Mouse (Mus musculus) megakaryocyte-erythroid progenitor cell, adult 5-6 weeks (primary cell): Measurements from ENCODE around the gene Fgf15. TPM values are rescaled to one million over a fixed set of nuclear protein-coding genes. Genes with fewer than 3 reads are reported as not detected.
A peak's percentile ranks its signal among the peaks of the same experiment; 100 is the strongest.
"Not testable (repeated sequence)": the region's sequence is repeated elsewhere in the genome, so short reads cannot be mapped to it uniquely, and the experiment has no call there.

Experiments used
- ATAC-seq: replicated peaks from 2 replicates; pipeline ENCODE4 v1.8.0; 2016; ENCODE audit warnings: mild to moderate bottlenecking, inconsistent platforms; ENCODE audit not compliant: severe bottlenecking, poor library complexity, low FRiP score, low TSS enrichment
- total RNA-seq, 2 experiments: library from RNA; stranded (forward) in 1 of 2; stranded (reverse) in 1 of 2; fragments of 200-1000, 215-1000 nt in 1 of 2; fragments of >200 nt in 1 of 2; fragmentation: Nextera tagmentation in 1 of 2; gene quantifications; 2 replicates each; pipeline ENCODE4 v1.2.3; 2014 to 2017

Fgf15 gene
- total RNA-seq, 2 experiments from 2014 or later, result 0.52 TPM; not detected in 1

DNA sequence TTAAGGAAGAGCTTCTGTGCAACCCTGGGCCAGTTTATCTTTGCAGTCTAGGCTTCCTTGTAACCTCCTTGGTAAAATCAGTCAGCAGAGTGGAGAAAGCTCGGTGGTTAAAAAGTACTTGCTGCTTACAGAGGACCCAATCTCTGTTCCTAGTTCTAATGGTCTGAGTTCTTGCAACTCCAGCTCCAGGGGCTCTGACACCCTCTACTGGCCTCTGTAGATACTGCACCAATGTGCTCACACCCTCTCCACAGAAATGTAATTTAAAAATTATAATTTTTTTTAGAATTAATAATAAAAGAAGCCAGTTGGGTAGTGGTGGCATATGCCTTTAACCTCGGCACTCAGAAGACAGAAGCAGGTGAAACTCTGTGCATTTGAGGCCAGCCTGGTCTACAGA lies 8.7 kb upstream of the Fgf15 start:
- ATAC-seq, result 0 out of 2 replicates have a peak, but pooled peaks have one; percentile 63

GRCm38 (mm10) chr7:144888564-144889299 lies 7.6 kb upstream of the Fgf15 start:
- no peak for ATAC-seq

- not testable (repeated sequence) for ATAC-seq
These were observed 5.7 kb upstream of the Fgf15 start for GRCm38 (mm10) chr7:144890661-144891060.

DNA sequence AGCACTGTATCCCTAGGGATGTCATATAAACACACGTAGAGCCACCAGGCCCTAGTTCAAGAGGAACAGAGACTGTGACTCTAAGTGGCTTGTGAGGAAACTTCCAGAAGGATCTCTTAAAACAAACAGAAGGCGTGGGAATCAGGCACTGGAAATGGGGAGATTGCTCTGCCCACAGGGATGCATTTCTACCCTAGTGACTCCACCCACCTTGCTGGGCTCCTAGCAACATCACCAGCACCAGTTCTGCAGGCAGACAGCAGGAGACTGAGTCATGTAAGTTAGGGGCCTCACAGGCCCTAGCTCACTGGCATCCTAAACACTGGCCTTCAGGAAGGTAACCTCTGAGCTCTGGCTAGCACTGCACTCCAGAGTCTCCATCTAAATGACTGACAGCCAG lies 4.5 kb upstream of the Fgf15 start:
- ATAC-seq, result no peak

DNA sequence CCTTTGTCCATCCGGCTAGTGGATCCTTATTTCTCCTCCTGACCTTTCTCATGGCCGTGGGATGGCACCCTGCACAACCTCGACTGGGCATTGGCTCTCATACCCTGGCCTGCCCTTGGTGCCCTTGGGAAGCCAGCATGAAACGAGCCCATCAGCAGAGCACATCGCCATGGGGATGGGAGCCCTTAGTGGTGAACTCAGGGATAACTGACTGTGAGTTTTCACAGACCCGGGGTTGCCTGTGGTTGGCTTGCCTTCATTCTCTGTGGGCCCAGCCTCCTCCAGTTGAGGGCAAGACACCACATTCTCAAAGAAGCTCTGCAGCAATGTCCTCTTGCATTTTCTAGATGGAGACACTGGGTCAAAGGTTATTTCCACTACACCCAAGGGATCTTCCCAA lies 4.0 kb upstream of the Fgf15 start:
- no peak for ATAC-seq

- no peak for ATAC-seq
These were observed 2.1 kb upstream of the Fgf15 start for GRCm38 (mm10) chr7:144894191-144894590.

DNA sequence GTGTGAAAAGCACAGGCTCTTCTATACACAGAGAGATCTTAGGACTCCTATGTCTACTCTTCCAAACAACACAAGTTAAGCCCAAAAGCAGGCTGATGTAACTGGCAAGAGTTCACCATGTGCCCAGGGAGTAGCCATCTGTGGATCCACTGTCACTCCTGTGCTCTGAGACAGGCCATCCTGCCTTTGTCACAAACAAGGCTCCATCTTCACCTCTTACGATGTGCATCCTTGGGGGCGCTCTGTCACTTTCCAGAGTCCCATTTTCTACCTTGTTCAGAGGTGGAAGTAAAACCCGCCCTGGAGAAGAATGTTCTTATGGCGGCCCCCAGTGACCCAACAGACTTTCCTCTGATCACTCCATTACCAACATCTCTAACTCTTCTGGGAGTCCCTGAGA lies 1.6 kb upstream of the Fgf15 start:
- ATAC-seq, result no peak

GRCm38 (mm10) chr7:144895305-144896111 lies 823 bp upstream of the Fgf15 start:
- ATAC-seq, result peak; percentile 78

DNA sequence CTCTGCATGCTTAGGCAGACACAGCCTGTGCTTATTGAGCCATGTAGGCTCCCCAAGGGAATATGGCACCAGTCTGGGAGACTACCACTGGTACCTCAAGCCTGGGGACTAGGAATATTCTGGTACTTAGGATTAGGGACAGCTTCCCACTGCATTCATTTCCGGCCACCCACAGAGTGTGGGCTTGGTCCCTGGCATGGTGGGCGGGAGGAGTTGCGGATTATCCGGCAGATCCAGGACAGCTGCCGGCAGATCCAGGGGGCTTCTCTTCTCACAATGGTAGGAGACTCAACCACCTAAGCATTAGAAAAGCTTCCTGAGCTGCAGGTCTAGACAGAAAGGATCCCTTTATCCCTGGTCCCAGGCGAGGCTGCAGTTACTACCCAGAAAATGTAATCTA lies 2.2 kb downstream of the Fgf15 start:
- ATAC-seq, result no peak

DNA sequence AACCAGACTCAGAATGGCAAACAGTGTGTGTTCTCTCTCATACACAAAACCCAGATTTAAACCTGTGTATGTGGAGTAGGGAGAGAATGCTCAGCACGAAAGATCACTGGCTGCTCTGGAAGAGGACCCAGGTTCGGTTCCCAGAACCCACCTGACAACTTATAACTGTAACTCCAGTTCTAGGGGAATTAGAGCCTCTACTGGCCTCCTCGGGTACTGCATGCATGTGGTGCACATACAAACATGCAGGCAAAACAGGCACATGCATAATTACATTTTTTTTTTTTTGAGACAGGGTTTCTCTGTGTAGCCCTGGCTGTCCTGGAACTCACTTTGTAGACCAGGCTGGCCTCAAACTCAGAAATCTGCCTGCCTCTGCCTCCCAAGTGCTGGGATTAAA lies 9.2 kb downstream of the Fgf15 start:
- not testable (repeated sequence) for ATAC-seq

DNA sequence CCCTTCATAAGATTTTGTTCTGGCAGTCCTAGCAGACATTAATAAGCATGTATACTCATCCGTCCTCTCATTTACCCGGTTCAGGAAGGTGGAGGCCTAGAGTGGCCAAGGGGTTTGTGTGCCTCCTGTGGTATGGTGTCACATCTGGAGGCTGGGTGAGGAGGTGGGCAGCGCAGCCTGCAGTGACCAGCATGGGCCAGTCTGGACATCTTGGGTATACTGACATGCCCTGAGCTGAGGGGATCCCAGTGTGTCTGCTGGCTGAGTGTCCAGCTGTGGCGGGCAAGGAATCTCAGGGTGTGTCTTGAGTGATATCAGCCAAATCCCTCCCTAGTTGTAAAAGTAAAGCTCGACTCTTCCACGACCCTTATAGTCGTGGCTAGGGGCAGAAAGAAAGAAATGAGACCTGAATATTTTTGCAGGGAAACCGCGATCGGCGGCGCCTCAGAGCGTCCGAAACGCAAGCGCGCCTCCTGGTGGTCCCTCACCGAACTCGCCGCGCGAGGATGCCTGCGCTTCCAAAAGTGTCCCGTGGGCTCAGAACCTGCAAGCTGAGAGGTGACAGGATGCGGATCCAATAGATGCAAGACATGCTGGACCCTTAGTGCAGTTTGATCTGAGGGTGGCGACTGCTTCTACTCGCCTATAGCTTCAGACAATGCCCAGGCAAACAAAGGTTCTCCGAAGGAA lies 10.5 kb downstream of the Fgf15 start:
- ATAC-seq, result peak; percentile 82

DNA sequence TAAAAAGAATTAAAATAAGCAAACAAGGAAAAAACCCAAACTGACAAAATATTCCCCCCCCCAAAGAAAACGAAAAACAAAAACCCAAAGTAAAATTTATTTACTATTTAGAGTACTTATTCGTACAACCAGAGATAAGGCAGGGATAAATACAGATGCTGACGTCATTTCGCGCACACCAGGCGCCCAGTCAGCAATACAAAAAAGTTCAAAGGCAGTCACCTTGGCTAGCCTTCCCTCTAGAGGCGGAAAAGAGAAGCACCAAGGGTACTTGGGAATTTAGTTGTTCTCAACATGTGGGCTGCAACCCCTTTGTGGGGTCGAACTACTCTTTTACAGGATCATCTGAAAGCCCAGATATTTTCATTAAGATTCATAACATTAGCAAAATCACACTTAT lies 11.5 kb downstream of the Fgf15 start:
- peak; percentile 86 for ATAC-seq

- ATAC-seq, result no peak
These were observed 12.4 kb downstream of the Fgf15 start for GRCm38 (mm10) chr7:144908705-144909104.

- no peak for ATAC-seq
These were observed 14.8 kb downstream of the Fgf15 start for GRCm38 (mm10) chr7:144911121-144911520.

DNA sequence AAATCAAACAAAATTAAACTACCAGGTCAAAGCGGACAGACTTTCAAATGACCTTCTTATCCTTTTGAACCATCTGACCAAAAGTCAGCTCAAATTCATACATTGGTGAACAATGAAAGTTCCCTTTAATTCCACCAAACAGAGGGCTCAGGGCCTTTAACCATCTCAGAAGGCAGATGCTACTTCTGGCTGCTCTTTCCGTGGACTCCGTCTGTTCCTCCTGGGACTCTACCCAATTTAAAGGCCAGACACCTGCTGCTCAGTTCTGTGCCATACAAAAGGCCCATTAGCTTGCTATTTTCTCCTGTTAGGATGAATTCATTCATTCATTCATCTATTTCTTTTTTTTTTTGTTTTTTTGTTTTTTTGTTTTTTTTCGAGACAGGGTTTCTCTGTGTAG lies 16.6 kb downstream of the Fgf15 start:
- no peak for ATAC-seq

- peak; percentile 86 for ATAC-seq
These were observed 18.1 kb downstream of the Fgf15 start for GRCm38 (mm10) chr7:144914296-144914947.

GRCm38 (mm10) chr7:144914948-144915750 lies 18.8 kb downstream of the Fgf15 start, which contains the start of gene LTO1:
Gene LTO1 (plus strand): TSS chr7:144915100.
- ATAC-seq, result peak; percentile 92

GRCm38 (mm10) chr7:144918823-144919222 lies 22.5 kb downstream of the Fgf15 start:
- ATAC-seq, result no peak

DNA sequence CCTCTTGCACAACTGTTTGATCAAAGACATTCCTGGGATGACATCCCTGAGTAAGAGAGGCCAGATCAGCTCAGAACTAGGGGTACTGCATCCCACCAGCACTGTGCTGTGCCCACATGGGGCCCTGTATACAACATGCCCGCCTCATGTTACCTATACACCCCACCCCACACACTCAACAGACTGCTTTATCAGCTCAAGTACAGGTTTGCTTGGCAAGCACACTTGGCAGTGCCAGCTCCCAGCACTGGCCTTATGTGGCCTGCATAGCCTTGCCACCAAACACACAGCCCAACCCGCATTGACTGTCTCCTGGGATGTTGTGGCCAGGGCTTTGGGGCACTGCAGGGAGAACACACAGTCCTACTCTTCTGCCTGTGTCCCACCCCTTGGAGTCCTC lies 31.3 kb downstream of the Fgf15 start:
- ATAC-seq, result peak; percentile 80
